Mouse (Mus musculus) midbrain, embryonic 11.5 days (tissue): ENCODE results near the gene Pnliprp1. TPM values are rescaled to one million over a fixed set of nuclear protein-coding genes. Genes with fewer than 3 reads are reported as not detected.

Source experiments
- ATAC-seq: fragments of 200-750 bp; cut with Nextera tagmentation; 2 replicates; pipeline ENCODE4 v1.8.0; 2017; ENCODE audit warnings: moderate TSS enrichment, moderate library complexity; ENCODE audit not compliant: low FRiP score
- DNase-seq: peaks from one replicate; pipeline ENCODE4 v3.0.0; 2015; ENCODE audit warnings: low spot score; ENCODE audit errors: missing footprints
- H3K27ac ChIP-seq: fragments of 300-500 bp; sonication (generic); 2 replicates; pipeline ENCODE4 v1.5.1; 2014; ENCODE audit warnings: low read depth, low read length
- H3K27me3 ChIP-seq: fragments of 300-500 bp; sonication (generic); 2 replicates; pipeline ENCODE4 v1.6.1; 2014; ENCODE audit warnings: mild to moderate bottlenecking, low read length, moderate library complexity, mixed read lengths; ENCODE audit not compliant: control insufficient read depth, insufficient read depth
- H3K36me3 ChIP-seq: fragments of 300-500 bp; sonication (generic); 2 replicates; pipeline ENCODE4 v1.6.1; 2014; ENCODE audit warnings: mild to moderate bottlenecking, low read length, moderate library complexity, mixed read lengths; ENCODE audit not compliant: control insufficient read depth, insufficient read depth
- H3K4me1 ChIP-seq: fragments of 300-500 bp; sonication (generic); 2 replicates; pipeline ENCODE4 v1.6.1; 2014; ENCODE audit warnings: low read length; ENCODE audit not compliant: control insufficient read depth, insufficient read depth
- H3K4me2 ChIP-seq: fragments of 300-500 bp; sonication (generic); 2 replicates; pipeline ENCODE4 v1.6.1; 2014; ENCODE audit warnings: mild to moderate bottlenecking, moderate library complexity
- H3K4me3 ChIP-seq: fragments of 300-500 bp; sonication (generic); 2 replicates; pipeline ENCODE4 v1.5.1; 2014; ENCODE audit warnings: low read depth, low read length
- H3K9ac ChIP-seq: fragments of 300-500 bp; sonication (generic); 2 replicates; pipeline ENCODE4 v1.6.1; 2014; ENCODE audit warnings: low read length
- H3K9me3 ChIP-seq: fragments of 300-500 bp; sonication (generic); 2 replicates; pipeline ENCODE4 v1.6.1; 2016; ENCODE audit warnings: low read length; ENCODE audit not compliant: control insufficient read depth
- WGBS: fragments of 180-500 bp; shearing (Covaris S2); extraction: QIAGEN DNeasy Blood & Tissue Kit; methylation state at CpG from one replicate; pipeline ENCODE4 v1.1.7; 2014; 5-methylcytosine and 5-hydroxymethylcytosine counted together
- polyA plus RNA-seq: library from polyadenylated mRNA; unstranded; fragments of >200 nt; fragmentation: Nextera tagmentation; extraction: Ambion mirVana; gene quantifications from 2 replicates; pipeline ENCODE4 v1.2.1, GENCODE M21; 2014

The Pnliprp1 gene
- polyA plus RNA-seq = 0.48 TPM in 1 of 2 replicates, not detected in the other

DNA sequence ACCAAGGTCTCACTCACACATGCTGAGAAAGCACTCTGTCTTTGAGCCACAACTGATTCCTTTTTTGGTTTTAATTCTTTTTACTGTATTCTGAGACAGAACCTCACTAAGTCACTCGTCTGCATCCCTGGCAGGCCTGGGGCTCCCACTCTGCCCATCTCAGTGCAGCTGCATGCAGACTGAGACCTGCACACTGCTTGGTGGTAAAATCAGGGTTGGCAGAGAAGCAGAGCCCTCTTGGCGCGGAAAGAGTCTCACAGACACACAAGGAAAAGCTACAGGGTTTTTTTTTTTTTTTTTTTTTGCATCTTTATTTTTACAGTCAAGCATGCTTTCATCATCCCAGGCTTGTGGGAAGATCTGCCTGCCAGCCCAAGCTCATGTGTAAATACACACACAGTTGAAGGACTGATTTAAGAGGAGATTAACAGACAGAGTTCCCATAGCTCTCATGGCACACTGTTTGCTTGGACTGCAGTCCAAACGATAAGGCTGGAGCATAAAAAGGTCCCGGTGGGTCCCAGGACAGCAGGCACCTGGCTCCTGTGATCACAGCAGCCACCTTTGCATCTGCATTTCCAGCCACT lies at the start of gene Pnliprp1:
Gene Pnliprp1, plus strand, starts transcription at position 443 of the 587 bp plus-strand sequence.
- Histone ChIP-seq H3K27ac (no peak within 1 kb of the TSS), H3K4me1 (no peaks in the 10 kb centered on the region), H3K36me3 (no peaks in the 10 kb centered on the region), H3K9me3 (no peaks in the 10 kb centered on the region), H3K27me3 (no peaks in the 10 kb centered on the region), H3K4me3 (no peak within 1 kb of the TSS), H3K9ac (no peak within 1 kb of the TSS), H3K4me2 (no peak within 1 kb of the TSS)
- 64% methylated on average over 5 of the region's 5 CpGs for WGBS
- ATAC-seq = no peak
- DNase-seq = no peak

DNA sequence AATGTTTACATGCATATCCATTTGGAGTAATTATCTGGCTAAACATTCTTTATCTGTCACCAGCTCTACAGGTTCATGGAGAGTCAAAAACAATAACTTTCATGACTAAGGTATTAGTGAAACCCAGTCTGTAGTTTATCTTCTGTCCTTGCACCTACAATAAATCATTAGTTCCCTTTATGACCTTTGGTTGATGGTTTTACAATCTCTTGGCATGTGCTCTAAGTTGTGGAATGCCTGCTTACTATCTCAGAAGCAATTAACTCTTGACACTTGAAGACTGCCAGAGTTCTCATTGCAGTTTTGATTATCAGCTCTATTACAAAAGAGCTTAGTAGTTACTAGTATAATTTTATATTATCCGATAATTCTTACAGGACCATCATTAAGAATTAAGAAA lies 39.8 kb upstream of the Pnliprp1 start:
- Histone ChIP-seq H3K36me3 (no peaks in the 10 kb centered on the region), H3K4me3 (no peak overlapping the region), H3K9me3 (no peaks in the 10 kb centered on the region), H3K4me2 (no peak overlapping the region), H3K9ac (no peak overlapping the region), H3K27ac (no peak overlapping the region), H3K4me1 (no peaks in the 10 kb centered on the region), H3K27me3 (no peaks in the 10 kb centered on the region)
- DNase-seq = no peak
- no peak for ATAC-seq
- 90% methylated on average over 1 of the region's 1 CpGs for WGBS

DNA sequence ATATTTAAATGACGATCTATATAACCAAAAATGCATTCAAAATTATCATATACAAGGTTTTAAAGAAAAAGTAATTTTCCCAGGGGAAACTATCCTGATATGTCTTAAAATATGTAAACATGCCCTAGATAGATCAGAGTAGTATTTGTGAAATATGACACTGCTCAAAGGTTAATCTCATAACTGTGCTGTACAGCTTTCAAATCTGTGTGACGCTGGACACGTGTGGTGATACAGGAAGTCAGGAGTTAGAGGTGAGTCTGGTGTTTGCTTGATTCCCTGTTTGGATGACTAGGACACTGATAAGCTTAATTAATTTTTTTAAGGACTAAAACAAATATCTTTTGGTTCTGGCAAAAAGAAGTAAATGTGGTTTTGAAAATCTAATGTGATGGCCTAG lies 33.4 kb upstream of the Pnliprp1 start:
- H3K27ac ChIP-seq = no peak overlapping the region
- no peaks in the 10 kb centered on the region for H3K4me1 ChIP-seq
- DNase-seq (no peak), ATAC-seq (no peak)
- H3K27me3 ChIP-seq = no peaks in the 10 kb centered on the region
- no peaks in the 10 kb centered on the region for H3K36me3 ChIP-seq
- no peaks in the 10 kb centered on the region for H3K9me3 ChIP-seq
- no peak overlapping the region for H3K4me2 ChIP-seq
- WGBS = 91% methylated on average over 3 of the region's 3 CpGs
- no peak overlapping the region for H3K9ac ChIP-seq
- H3K4me3 ChIP-seq = no peak overlapping the region

DNA sequence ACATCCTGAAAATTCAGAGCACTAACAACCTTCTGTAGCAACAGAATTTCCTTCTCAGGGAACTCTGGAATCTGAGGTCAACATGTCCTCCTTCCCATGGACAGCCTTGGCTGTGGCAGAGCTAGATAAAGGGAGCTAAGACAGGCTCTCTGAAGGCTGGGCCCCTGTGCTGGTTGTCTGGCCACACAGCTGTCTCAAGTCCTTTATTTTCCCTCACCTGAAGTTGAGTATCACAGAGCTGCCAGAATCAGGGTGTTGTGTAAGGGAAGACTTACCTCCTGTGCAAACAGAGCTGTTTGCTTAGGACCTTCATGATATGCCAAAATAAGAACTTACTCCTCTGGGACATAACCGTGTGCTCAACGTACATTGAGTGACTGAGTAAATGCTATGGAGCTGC lies 32.5 kb upstream of the Pnliprp1 start:
- Histone ChIP-seq H3K9me3 (no peaks in the 10 kb centered on the region), H3K4me2 (no peak overlapping the region)
- 85% methylated on average over 2 of the region's 2 CpGs for WGBS

DNA sequence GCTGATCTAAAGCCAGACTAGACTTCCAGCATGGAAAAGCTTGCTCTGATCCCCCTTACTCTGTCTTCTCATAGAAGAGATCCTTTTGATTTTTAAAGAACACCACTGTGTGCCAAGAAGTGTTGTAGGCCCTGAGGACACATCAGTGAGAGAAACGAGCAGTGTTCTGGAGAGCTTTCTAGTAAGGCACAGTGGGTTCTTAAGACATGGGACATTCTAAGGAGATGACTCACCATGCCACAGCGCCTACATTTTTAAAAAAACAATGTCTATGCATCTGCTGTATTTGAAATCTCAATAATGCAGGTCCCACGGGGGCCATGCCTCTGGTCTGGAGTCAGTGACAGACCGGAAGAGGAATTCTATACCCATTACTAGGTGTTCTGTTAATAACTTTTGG lies 24.1 kb upstream of the Pnliprp1 start:
- 87% methylated on average over 4 of the region's 4 CpGs for WGBS

More for the DNA sequence above, 32.5 kb upstream of the Pnliprp1 start:
- H3K27ac ChIP-seq = no peak overlapping the region
- no peaks in the 10 kb centered on the region for H3K27me3 ChIP-seq
- DNase-seq (no peak), ATAC-seq (no peak)
- no peaks in the 10 kb centered on the region for H3K36me3 ChIP-seq
- no peak overlapping the region for H3K9ac ChIP-seq
- H3K4me3 ChIP-seq = no peak overlapping the region
- no peaks in the 10 kb centered on the region for H3K4me1 ChIP-seq

DNA sequence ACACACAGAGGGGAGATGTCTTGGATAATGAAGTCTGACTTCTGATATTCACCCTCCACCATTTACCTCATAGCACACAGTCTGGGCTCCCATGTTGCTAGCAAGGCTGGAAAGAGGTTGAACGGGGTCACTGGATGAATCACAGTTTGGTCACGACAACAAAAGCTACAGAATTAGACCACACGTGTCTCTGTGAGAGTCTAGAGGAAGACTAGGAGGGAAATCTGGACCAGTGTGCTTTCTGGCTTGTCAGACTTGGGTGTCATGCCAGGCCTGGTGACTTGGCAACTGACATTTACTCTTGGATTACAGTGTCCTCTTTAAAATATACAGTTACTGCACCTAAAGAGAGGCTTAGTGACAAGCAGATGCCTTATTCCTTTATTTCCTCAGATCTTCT lies 20.1 kb upstream of the Pnliprp1 start:
- H3K36me3 ChIP-seq = no peaks in the 10 kb centered on the region
- H3K9ac ChIP-seq = no peak overlapping the region
- no peaks in the 10 kb centered on the region for H3K9me3 ChIP-seq
- H3K27ac ChIP-seq = no peak overlapping the region
- WGBS = 70% methylated on average over 3 of the region's 3 CpGs
- H3K4me3 ChIP-seq = no peak overlapping the region
- H3K27me3 ChIP-seq = no peaks in the 10 kb centered on the region
- DNase-seq = no peak
- no peak overlapping the region for H3K4me2 ChIP-seq
- no peak for ATAC-seq
- no peaks in the 10 kb centered on the region for H3K4me1 ChIP-seq

More for the DNA sequence above, 24.1 kb upstream of the Pnliprp1 start:
- Histone ChIP-seq H3K4me2 (no peak overlapping the region), H3K27ac (no peak overlapping the region), H3K27me3 (no peaks in the 10 kb centered on the region), H3K9me3 (no peaks in the 10 kb centered on the region), H3K9ac (no peak overlapping the region), H3K4me3 (no peak overlapping the region), H3K36me3 (no peaks in the 10 kb centered on the region), H3K4me1 (no peaks in the 10 kb centered on the region)
- DNase-seq = no peak
- ATAC-seq = no peak

DNA sequence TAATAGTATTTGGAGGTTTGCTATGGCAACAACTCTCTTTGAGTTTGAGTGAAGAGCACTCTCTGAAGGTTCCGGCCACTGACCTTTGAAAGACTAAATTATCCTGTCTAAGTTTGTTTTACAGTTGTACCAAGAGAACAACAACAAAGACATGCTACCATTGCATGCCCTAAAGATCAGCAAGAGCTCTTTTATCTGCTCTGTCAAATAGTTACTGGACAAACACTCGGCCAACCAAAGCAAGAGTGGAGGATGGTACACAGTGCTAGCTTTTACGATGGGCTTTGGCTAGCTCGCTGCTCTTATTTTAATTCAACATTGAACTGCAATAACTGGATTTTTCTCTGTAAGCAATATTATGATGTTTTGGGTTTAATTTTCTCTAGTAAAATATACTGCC lies 10.8 kb upstream of the Pnliprp1 start:
- Histone ChIP-seq H3K9ac (no peak overlapping the region), H3K4me1 (no peaks in the 10 kb centered on the region), H3K36me3 (no peaks in the 10 kb centered on the region), H3K4me2 (no peak overlapping the region), H3K4me3 (no peak overlapping the region), H3K27ac (no peak overlapping the region), H3K9me3 (no peaks in the 10 kb centered on the region; the same call in 1 of the 2 replicates), H3K27me3 (no peaks in the 10 kb centered on the region)
- WGBS = 90% methylated on average over 4 of the region's 4 CpGs
- ATAC-seq (no peak), DNase-seq (no peak)

DNA sequence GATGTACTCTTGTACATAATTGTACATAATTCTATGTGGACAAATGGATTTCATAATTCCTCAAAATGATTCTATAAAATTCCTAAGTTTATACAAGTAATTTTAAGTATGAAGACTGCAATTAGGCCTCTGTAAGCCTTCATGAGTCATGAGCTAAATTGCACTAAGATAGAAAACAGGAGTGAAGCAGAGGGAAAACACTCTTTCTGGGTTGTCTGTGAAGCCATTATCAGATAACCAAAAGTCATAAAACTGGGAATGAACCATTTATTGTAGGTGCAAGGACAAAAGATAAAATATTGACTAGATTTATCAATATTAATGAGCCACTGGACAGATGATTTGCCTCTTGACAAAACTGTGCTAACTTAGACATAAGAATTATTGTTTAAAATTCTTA lies 8.2 kb upstream of the Pnliprp1 start:
- ATAC-seq (no peak), DNase-seq (no peak)

DNA sequence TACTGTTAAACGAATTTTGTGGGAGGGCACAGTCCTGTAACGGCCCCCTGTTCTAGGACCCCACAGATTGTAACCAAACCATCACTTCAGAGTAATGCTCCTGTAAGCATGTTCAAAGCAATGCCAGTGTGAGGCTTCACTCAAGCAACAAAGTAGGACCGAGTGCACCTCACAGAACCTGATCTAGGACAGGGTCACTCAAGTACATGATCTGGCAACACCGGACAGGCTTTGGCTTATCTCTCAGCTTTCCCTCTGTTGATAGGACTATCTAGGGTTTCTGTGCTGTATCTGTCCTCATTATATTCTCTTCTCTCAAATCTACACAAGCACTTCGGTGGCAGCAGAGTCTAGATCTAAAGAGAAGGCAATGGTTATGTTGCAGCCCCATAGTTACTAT lies 2.1 kb upstream of the Pnliprp1 start:
- H3K9me3 ChIP-seq = no peaks in the 10 kb centered on the region; the same call in 1 of the 2 replicates
- H3K36me3 ChIP-seq = no peaks in the 10 kb centered on the region
- no peak overlapping the region for H3K27ac ChIP-seq
- no peak overlapping the region for H3K9ac ChIP-seq
- H3K4me3 ChIP-seq = no peak overlapping the region
- no peaks in the 10 kb centered on the region for H3K4me1 ChIP-seq
- ATAC-seq = no peak
- H3K4me2 ChIP-seq = no peak overlapping the region
- DNase-seq = no peak
- 85% methylated on average over 5 of the region's 5 CpGs for WGBS
- H3K27me3 ChIP-seq = no peaks in the 10 kb centered on the region

More for the DNA sequence above, 8.2 kb upstream of the Pnliprp1 start:
- Histone ChIP-seq H3K4me3 (no peak overlapping the region), H3K36me3 (no peaks in the 10 kb centered on the region), H3K9me3 (no peaks in the 10 kb centered on the region; the same call in 1 of the 2 replicates), H3K4me1 (no peaks in the 10 kb centered on the region), H3K27me3 (no peaks in the 10 kb centered on the region), H3K9ac (no peak overlapping the region), H3K27ac (no peak overlapping the region), H3K4me2 (no peak overlapping the region)
